Mouse (Mus musculus) layer of hippocampus, adult 9-10 months (tissue): Measurements from ENCODE around the gene Mum1.
A peak's percentile ranks its signal among the peaks of the same experiment; 100 is the strongest.

Experiments used
- DNase-seq: peaks from one replicate; pipeline ENCODE4 v3.0.0; 2022; ENCODE audit warnings: low spot score

The Mum1 gene

GRCm38 (mm10) chr10:80250573-80250972 lies 24.3 kb downstream of the Mum1 start:
- DNase-seq: no peak

DNA sequence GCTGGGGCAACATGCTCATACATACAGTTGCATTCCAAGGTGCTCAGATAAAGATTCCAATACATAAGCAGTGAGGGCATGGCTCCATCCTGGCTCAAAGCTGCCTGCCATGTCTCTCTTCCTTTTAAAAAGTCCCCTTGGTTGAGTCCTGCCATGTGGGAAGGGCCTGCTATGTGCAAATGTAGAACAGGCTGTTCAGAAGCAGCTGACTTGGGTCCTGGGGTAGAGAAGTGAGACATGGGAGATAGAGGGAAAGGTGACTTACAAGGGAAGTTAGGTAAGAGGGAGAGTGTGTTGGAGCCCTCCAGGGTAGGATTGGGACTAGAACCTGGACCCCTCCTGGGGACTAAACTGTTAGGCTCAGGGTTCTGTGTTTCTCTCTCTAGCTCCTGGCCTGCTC lies 25.8 kb downstream of the Mum1 start:
- DNase-seq: no peak

GRCm38 (mm10) chr10:80252493-80253274 lies 26.4 kb downstream of the Mum1 start:
- no peak for DNase-seq

DNA sequence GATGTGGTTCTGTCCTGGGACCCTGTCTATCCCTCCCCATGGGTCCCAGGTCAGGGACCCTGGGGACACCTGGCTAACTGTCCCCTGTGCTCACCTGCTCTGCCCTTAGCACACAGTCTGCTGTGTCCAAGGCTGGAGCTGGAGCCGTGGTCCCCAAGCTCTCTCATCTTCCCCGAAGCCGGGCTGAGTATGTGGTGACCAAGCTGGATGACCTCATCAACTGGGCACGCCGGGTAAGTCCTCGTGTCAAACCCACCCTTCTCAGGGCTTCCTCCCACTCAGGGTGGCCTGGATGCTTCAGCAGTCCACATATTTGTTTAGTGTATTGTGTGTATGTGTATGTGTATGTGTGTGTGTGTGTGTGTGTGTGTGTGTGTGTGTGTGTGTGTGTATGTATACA lies 27.3 kb downstream of the Mum1 start:
- no peak for DNase-seq

GRCm38 (mm10) chr10:80254331-80255297 lies 28.4 kb downstream of the Mum1 start:
- DNase-seq: no peak

DNA sequence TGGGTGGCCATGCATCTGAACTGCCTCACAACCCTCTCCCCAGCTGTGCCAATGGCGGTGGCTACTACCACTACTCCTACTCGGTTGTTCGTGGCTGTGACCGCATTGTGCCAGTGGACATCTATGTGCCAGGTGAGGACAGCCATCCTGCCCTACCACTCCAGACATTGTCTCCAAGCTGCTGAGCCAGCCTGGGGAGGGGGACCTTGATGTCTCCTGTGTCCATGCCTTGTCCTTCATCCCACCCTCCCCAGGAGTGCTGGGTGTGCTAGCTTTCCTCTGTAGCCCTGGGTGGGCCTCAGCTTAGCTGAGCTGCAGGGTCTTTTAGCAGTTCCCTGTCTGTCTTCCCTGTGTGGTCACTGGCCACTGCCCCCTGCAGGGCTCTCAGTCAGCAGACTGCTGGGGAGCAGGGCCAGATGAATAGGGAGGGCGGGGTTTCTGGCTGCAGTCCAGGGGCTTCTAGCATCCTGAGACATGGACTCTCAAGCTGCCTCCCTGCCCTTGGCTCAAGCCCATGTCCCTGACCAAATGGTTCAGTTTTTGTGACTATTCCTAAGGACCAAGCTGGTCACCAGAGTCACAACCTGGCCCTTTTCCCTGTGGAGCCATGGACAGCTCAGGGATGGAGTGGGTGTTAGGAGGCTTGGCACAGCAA lies 29.8 kb downstream of the Mum1 start:
- no peak for DNase-seq

DNA sequence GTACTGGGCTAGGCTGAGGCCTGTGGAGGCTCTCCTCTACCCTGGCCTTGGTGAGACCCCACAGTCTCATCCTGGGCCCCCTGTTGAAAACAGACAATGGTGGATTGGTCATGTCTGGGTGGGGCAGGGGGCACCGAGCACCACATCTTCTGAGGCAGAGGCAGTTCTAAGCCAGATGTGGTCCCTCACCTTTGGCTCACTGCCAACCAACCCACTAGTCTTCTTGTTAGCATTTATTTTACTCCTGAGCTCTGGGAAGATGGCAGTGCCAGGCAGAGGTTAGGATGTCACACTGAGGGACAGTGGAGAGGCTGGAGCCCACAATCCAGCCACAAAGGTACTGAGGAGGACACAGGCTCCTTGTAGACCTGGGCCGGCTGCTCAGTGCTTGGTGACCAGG lies 31.7 kb downstream of the Mum1 start:
- no peak for DNase-seq

- DNase-seq: no peak
Measured at GRCm38 (mm10) chr10:80258752-80259462, 32.7 kb downstream of the Mum1 start.

- DNase-seq: no peak
Measured at GRCm38 (mm10) chr10:80259463-80259805, 33.2 kb downstream of the Mum1 start.

DNA sequence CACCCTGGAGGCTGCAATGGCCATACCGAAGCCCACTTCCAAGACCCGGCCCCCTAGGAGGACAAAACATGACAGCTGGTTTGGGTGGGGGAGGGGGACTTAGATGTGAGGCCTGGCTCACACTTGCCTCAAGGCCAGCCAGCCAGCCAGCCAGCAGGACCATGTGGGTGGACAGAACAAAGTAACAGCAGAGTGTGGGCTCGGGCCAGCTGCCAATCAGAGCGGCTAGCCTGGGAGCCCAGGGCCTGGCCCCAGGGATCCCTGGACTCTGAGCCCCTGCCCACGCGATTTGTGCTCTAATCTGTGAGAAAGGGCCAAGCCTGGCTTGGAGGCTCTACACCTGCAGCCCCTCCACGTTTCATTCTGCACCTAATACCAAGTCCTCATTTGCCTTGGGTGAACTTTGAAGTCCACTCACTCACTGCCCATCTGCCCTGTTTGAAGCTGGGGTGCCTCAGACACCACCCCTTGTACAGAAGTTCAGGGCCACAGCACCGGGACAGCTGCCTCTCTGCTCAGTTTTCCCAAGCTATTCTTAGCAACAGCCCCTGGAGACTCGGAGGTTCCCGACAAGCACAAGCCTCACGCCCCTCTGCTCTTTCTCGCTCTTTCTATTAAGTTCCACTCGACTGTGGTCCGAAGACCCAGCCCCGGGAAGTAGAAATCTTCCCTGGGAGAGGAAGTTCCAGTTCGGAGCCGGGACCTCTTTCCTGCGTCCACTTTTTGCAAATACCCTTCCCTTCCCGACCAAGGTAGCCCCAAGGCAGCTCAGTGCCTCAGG lies 33.8 kb downstream of the Mum1 start:
- no peak for DNase-seq

DNA sequence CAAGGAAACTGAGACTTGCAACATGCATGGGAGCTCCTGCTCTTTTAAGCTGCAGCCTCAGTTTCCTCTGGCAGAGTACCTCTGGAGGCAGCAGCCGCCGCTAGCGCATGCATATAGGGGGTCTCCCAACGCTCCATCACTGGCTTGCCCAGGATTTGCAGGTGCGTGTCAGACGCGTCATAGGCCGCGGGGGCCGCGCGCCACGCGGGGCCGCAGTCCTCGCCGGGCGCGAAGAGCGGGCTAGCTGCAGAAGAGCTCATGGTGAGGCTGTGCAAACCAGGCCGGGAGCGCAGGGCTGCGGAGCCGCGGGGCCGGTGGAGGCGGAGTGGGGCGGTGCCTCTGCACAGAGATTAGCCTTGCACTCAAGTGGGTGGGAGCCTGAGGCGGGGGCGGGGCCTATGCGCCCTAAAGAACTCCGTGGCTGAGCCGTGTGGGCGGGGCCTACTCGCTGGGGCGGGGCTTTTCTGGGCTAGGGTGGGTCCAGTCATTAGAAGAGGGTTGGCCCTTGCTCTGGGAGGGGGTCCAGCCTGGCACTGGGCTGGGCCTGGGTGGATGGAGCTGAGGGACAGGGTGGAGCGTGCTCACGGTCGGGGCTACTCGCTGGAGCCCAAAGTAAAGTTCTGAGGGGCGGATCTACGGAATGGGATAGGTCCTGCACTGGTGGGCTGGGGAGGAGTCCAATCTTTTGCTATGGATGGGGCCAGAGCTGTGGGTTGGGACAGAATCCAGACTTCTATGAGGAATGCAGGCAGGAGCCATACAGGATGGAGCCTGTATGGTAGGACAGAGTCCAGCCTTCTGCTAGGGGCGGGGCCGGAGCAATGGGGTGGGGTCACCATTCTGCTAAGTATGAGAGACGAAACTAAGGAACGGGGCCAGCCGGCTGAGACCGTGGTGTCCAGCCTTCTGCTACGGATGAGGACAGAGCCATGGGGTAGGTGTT lies 34.7 kb downstream of the Mum1 start, which contains the start of the genes Gamt and Dazap1:
Gene Gamt (minus strand): TSS at position 371 of the 943 bp plus-strand sequence.
Gene Dazap1 (plus strand): TSS at position 845 of the 943 bp plus-strand sequence.
- peak; percentile 74 for DNase-seq

GRCm38 (mm10) chr10:80261585-80261968 lies 35.3 kb downstream of the Mum1 start:
- DNase-seq: peak; percentile 90

GRCm38 (mm10) chr10:80262169-80262568 lies 35.9 kb downstream of the Mum1 start:
- DNase-seq: no peak

- DNase-seq: no peak
Measured at GRCm38 (mm10) chr10:80262776-80263365, 36.6 kb downstream of the Mum1 start.

- DNase-seq: peak; percentile 97
Measured at GRCm38 (mm10) chr10:80264341-80265148, 38.3 kb downstream of the Mum1 start.

GRCm38 (mm10) chr10:80265149-80265486 lies 38.9 kb downstream of the Mum1 start:
- DNase-seq: no peak

DNA sequence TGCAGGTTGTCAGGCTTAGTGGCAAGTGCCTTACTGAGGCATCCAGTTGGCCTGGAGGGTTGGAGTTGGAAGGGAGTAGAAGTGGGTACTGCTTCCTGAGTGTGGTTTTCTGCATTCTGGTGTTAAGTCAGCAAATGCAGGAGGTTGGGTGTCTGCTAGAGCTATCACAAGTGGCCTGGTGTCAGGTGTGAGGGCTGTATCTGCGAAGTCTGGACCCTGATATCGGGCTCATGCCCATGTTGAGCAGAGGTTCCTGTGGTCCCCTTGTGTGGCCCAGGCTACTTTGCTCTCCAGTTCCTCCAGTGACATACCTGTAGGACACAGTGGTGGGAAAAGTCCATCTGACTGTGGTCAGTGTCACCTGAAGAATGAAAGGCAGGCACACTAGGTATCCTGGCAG lies 43.9 kb downstream of the Mum1 start:
- DNase-seq: no peak

DNA sequence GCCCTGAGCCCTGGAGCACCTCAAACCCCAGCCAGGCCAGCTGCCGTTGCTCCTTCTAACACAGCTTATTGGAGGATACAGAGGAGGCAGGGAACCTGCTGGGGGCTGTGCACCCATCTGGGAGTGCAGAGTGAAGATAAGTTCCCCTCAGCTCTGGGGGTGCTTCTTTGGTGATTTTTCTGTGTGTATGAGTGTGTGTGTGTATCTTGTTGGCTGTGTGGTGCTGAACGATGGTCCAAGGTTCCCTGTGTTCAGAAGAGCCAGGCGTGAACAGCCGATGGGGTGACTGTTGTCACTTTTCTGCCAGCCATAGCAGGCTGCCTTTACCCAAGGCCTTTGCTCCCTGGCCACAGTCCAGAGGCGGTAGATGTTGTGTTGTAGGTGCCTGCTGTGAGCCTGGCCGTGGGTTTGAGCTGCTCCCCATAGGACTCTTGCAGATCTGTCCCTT lies 44.5 kb downstream of the Mum1 start:
- DNase-seq: no peak
